Mouse (Mus musculus): ENCODE results near the gene Stx18.

DNA sequence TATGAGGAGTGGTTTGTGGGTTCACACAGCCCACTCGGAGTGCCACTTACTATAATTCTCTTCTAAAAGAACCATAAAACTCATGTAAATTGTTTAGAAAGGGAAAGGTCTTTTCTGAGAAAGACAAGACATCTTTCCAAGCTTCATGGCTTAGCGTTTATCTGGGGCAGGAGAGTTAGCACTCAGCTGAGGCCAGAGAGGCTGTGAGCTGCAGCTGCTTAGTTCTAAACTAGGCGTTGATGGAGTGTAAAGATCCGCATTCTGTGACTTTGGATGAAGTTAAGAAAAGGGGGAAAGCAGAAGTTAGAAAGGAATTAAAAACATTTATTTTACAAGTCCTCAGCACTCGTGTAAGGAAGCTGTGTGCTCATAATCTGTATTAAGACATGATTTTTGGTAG, 24.8 kb downstream of the Stx18 start:
- TF ChIP-seq CTCF (IDR thresholded peaks at IDR 0.05; ENCODE audit: insufficient read depth, low read depth, low read length) (no peak), POLR2A (IDR thresholded peaks at IDR 0.05; ENCODE audit: insufficient read depth, low read depth, low read length) (no peak)
